Mouse (Mus musculus) heart, postnatal 0 days (tissue): ENCODE data around the gene Mical2. TPM values are rescaled to one million over a fixed set of nuclear protein-coding genes. Genes with fewer than 3 reads are reported as not detected.

ENCODE experiments used
- ATAC-seq: fragments of 200-750 bp; cut with Nextera tagmentation; 2 replicates; pipeline ENCODE4 v1.8.0; 2017; ENCODE audit warnings: low read depth, moderate number of reproducible peaks, moderate library complexity; ENCODE audit not compliant: insufficient read depth
- DNase-seq: peaks from one replicate; pipeline ENCODE4 v3.0.0-alpha.2; 2016; ENCODE audit warnings: low spot score
- H3K27ac ChIP-seq: fragments of 300-500 bp; sonication (generic); 2 replicates; pipeline ENCODE4 v1.5.1; 2014; ENCODE audit warnings: low read depth, mild to moderate bottlenecking
- H3K27me3 ChIP-seq: fragments of 300-500 bp; sonication (generic); 2 replicates; pipeline ENCODE4 v1.6.1; 2014; ENCODE audit warnings: low read length, mixed read lengths; ENCODE audit not compliant: control insufficient read depth, insufficient read depth
- H3K36me3 ChIP-seq: fragments of 300-500 bp; sonication (generic); replicated peaks from 2 replicates; pipeline ENCODE4 v1.6.1; 2014; ENCODE audit warnings: low read length, mixed read lengths; ENCODE audit not compliant: control insufficient read depth, insufficient read depth
- H3K4me1 ChIP-seq: fragments of 300-500 bp; sonication (generic); 2 replicates; pipeline ENCODE4 v1.6.1; 2014; ENCODE audit warnings: antibody characterized with exemption; ENCODE audit not compliant: control insufficient read depth, insufficient read depth
- H3K4me2 ChIP-seq: fragments of 300-500 bp; sonication (generic); 2 replicates; pipeline ENCODE4 v1.6.1; 2014; ENCODE audit warnings: low read depth, mild to moderate bottlenecking, low read length, moderate library complexity
- H3K4me3 ChIP-seq: fragments of 300-500 bp; sonication (generic); 2 replicates; pipeline ENCODE4 v1.5.1; 2014; ENCODE audit warnings: low read depth, low read length
- H3K9ac ChIP-seq: fragments of 300-500 bp; sonication (generic); replicated peaks from 2 replicates; pipeline ENCODE4 v1.6.1; 2014; ENCODE audit warnings: low read depth, low read length, mixed read lengths
- H3K9me3 ChIP-seq: fragments of 300-500 bp; sonication (generic); replicated peaks from 2 replicates; pipeline ENCODE4 v1.6.1; 2016; ENCODE audit warnings: low read length; ENCODE audit not compliant: control insufficient read depth
- CTCF ChIP-seq: IDR thresholded peaks from 2 replicates; pipeline ENCODE4 v1.5.1; 2016; ENCODE audit warnings: antibody characterized with exemption, control low read depth, low read depth
- EP300 ChIP-seq: IDR thresholded peaks from 2 replicates; pipeline ENCODE4 v1.6.1; 2016; ENCODE audit warnings: antibody characterized with exemption, low read depth
- WGBS: fragments of 180-500 bp; shearing (Covaris S2); extraction: QIAGEN DNeasy Blood & Tissue Kit; methylation state at CpG from one replicate; pipeline ENCODE4 v1.1.7; 2014; 5-methylcytosine and 5-hydroxymethylcytosine counted together
- polyA plus RNA-seq: library from polyadenylated mRNA; unstranded; fragments of >200 nt; fragmentation: Nextera tagmentation; extraction: Ambion mirVana; gene quantifications from 2 replicates; pipeline ENCODE4 v1.2.1, GENCODE M21; 2015
- total RNA-seq: library from RNA; depleted of rRNA; stranded (reverse); fragments of >200 nt; gene quantifications from 2 replicates; pipeline ENCODE4 v1.2.3, GENCODE M21; 2014; ENCODE audit warnings: low replicate concordance

Mical2 gene
- total and polyA plus RNA-seq, 2 experiments from 2014 or later, result 78.1 to 136 TPM

DNA sequence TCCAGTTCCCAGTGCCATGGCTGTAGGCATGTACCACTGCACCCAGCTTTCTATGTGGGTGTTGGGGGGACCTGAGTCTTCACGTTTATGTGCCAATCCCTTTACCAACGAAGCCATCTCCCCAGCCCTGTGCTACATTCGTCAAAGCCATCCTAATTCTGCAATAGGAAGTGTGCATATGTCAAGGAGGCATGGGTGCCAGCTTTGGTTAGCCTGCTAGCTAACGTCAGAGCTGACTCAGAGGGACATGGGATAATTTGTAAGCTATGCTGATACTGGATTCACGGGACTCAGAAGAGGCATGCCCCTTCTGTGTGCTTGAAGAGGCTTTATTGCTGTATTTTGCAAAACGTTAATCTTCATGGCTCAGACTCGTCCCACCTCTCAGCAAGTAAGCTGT, 103.8 kb downstream of the Mical2 start:
- H3K27me3 ChIP-seq, result no peaks in the 10 kb centered on the region
- DNase-seq (no peak), ATAC-seq (no peak)
- H3K36me3 ChIP-seq, result peaks cover 91% of the 10 kb centered on the region
- H3K4me1 ChIP-seq, result 0 out of 2 replicates have a peak, but pooled peaks cover 5% of the 10 kb centered on the region
- H3K4me2 ChIP-seq, result no peak overlapping the region
- TF ChIP-seq CTCF (no peak), EP300 (no peak)
- H3K9ac ChIP-seq, result no peak overlapping the region
- 69% methylated on average over 7 of the region's 7 CpGs for WGBS
- H3K9me3 ChIP-seq, result no peaks in the 10 kb centered on the region
- no peak overlapping the region for H3K27ac ChIP-seq
- H3K4me3 ChIP-seq, result no peak overlapping the region

DNA sequence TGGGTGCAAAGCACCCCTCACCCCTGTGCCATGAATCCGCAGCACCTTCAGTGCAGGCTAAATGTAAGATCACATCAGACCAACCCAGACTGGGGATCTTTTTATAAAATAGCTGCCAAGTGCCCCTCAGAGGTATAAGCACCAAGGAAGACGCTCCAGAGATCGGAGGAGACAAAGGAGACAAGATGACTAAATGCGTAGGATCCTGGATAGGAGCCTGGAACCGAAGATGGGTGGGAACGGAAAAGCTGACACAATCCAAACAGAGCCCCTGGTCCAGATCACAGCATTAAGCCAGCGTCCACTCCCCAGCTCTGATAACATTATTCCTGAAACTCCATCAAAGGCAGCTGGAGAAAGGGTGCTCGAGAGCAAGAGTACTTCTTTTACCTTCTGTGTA, 105.3 kb downstream of the Mical2 start:
- ATAC-seq, result no peak
- Histone ChIP-seq H3K27ac (no peak overlapping the region), H3K9ac (no peak overlapping the region)

DNA sequence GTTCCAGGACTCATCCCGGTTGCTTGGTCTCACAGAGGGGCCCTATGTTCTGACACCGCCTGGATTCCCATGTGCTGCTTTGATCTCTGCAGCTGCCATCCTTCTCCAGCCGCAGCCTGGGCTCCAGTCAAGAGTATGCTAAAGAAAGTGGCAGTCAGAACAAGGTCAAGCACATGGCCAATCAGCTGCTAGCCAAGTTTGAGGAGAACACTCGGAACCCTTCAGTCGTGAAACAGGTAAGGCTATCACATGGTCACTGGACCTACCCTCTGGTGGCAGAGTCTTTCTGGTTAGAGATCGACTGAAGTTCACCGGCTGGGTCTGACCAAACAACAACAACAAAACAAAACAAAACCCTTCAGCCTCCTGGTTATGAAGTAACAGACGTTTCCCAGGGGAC, 106.1 kb downstream of the Mical2 start:
- Histone ChIP-seq H3K4me2 (no peak overlapping the region), H3K4me1 (0 out of 2 replicates have a peak, but pooled peaks cover 5% of the 10 kb centered on the region), H3K4me3 (no peak overlapping the region), H3K9ac (no peak overlapping the region), H3K36me3 (peaks cover 92% of the 10 kb centered on the region), H3K27me3 (no peaks in the 10 kb centered on the region), H3K27ac (no peak overlapping the region), H3K9me3 (no peaks in the 10 kb centered on the region)
- TF ChIP-seq CTCF, result no peak
- no peak for TF ChIP-seq EP300
- WGBS, result 54% methylated on average over 8 of the region's 8 CpGs
- DNase-seq (no peak), ATAC-seq (no peak)

More for the DNA sequence above, 105.3 kb downstream of the Mical2 start:
- peak; percentile 30 for DNase-seq
- no peak for TF ChIP-seq CTCF
- TF ChIP-seq EP300, result no peak
- Histone ChIP-seq H3K27me3 (no peaks in the 10 kb centered on the region), H3K36me3 (peaks cover 91% of the 10 kb centered on the region), H3K4me1 (0 out of 2 replicates have a peak, but pooled peaks cover 5% of the 10 kb centered on the region), H3K4me2 (no peak overlapping the region), H3K9me3 (no peaks in the 10 kb centered on the region), H3K4me3 (no peak overlapping the region)
- 47% methylated on average over 8 of the region's 8 CpGs for WGBS

DNA sequence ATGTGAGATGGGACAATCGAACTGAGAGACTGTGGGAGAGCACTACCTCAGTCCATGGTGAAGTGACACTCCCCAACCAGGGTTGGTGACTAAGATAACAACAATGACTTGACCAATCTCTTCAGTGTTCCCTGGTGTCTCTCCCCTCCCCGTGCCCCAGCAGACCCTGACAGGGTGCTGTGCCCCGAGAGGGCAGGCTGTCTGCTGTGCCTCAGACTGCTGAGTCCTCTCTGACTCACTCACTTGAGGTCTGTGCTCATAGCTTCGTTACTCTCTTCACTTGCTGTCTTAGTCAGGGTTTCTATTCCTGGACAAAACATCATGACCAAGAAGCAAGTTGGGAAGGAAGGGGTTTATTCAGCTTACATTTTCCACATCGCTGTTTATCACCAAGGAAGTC, 106.8 kb downstream of the Mical2 start:
- DNase-seq (no peak), ATAC-seq (no peak)
- Histone ChIP-seq H3K4me3 (no peak overlapping the region), H3K27ac (no peak overlapping the region), H3K27me3 (no peaks in the 10 kb centered on the region), H3K9me3 (no peaks in the 10 kb centered on the region), H3K9ac (no peak overlapping the region), H3K4me1 (0 out of 2 replicates have a peak, but pooled peaks cover 5% of the 10 kb centered on the region), H3K4me2 (no peak overlapping the region), H3K36me3 (peaks cover 92% of the 10 kb centered on the region)
- WGBS, result 33% methylated on average over 5 of the region's 5 CpGs
- TF ChIP-seq EP300, result no peak
- no peak for TF ChIP-seq CTCF

DNA sequence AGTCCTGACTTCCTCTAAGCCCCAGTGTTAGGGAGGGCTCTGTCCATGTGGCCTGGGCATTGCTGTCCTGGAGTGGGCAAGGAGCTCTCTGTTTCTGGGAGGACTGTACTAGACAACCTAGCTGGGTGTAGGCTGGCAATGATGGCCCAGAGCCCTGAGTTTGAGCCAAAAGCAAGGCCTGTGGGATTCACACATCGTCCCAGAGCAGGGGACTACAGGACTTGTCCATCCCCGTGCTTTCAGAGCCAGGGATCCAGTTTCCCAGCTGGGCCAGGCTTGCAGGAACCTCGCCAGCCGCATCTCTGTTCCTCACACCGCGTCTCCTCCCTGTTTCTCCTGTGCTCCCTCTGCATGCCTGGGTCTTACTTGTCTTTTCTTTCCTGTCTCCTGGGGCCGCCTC, 107.7 kb downstream of the Mical2 start:
- H3K27me3 ChIP-seq, result no peaks in the 10 kb centered on the region

DNA sequence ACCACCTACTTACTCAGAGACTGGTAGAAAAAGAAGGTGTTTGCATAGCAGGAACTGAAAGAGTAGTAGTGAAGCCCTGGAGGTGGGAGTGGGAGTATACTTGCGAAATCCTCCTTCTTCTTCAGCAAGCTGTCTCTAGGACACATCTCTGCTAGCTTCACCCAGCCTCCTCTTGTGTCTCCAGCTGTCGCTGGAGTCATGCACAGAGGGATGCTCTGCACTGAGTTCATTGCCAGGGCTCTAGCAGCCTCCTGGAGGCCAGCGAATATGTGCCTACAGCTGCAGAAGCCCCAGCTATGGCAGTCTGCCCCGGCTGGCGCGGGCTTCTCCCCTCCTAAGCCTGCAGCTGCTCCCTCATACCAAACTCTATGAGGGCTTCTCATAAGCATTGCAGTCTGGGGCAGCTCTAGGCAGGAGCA, 110.6 kb downstream of the Mical2 start:
- ATAC-seq (peak; percentile 21; the same call in 1 of the 2 replicates), DNase-seq (no peak)
- TF ChIP-seq EP300, result no peak
- TF ChIP-seq CTCF, result no peak
- no peaks in the 10 kb centered on the region for H3K9me3 ChIP-seq
- peaks cover 14% of the 10 kb centered on the region for H3K4me1 ChIP-seq
- H3K27me3 ChIP-seq, result no peaks in the 10 kb centered on the region
- no peak overlapping the region for H3K9ac ChIP-seq
- H3K4me2 ChIP-seq, result no peak overlapping the region
- H3K36me3 ChIP-seq, result peaks cover 89% of the 10 kb centered on the region
- peak overlapping the region; percentile 39 for H3K27ac ChIP-seq
- no peak overlapping the region for H3K4me3 ChIP-seq
- 74% methylated on average over 6 of the region's 6 CpGs for WGBS

More for the DNA sequence above, 107.7 kb downstream of the Mical2 start:
- no peaks in the 10 kb centered on the region for H3K9me3 ChIP-seq
- H3K4me2 ChIP-seq, result no peak overlapping the region
- ATAC-seq (no peak), DNase-seq (no peak)
- no peak for TF ChIP-seq EP300
- TF ChIP-seq CTCF, result no peak
- no peak overlapping the region for H3K4me3 ChIP-seq
- H3K9ac ChIP-seq, result no peak overlapping the region
- H3K36me3 ChIP-seq, result peaks cover 92% of the 10 kb centered on the region
- 0 out of 2 replicates have a peak, but pooled peaks cover 5% of the 10 kb centered on the region for H3K4me1 ChIP-seq
- H3K27ac ChIP-seq, result 0 out of 2 replicates have a peak overlapping the region, but pooled peaks have one; percentile 1
- WGBS, result 75% methylated on average over 7 of the region's 7 CpGs
